Mouse (Mus musculus) activated CD4-positive, CD25-positive, alpha-beta regulatory T cell, adult 4 months (primary cell): ENCODE results near the gene Olfr692. TPM values are rescaled to one million over a fixed set of nuclear protein-coding genes. Genes with fewer than 3 reads are reported as not detected.
"Not testable (repeated sequence)": the region's sequence is repeated elsewhere in the genome, so short reads cannot be mapped to it uniquely, and the experiment has no call there.

ENCODE experiments used
- ATAC-seq: one replicate; pipeline ENCODE4 v1.8.0; 2017
- polyA plus RNA-seq, 2 experiments: library from polyadenylated mRNA; unstranded; fragments of 100-300 nt; shearing (Covaris generic); gene quantifications; one replicate each; pipeline ENCODE4 v1.2.1; 2017

Olfr692 gene
- polyA plus RNA-seq: not detected

GRCm38 (mm10) chr7:105367930-105368329, at the start of gene Olfr692:
TSS of gene Olfr692 (plus strand) at chr7:105368230.
- ATAC-seq: no peak

GRCm38 (mm10) chr7:105325302-105325701, 42.7 kb upstream of the Olfr692 start:
- no peak for ATAC-seq

GRCm38 (mm10) chr7:105334004-105334403, 34.0 kb upstream of the Olfr692 start, which contains the start of gene Olfr690:
TSS of gene Olfr690 (minus strand) at chr7:105334104.
- no peak for ATAC-seq

- no peak for ATAC-seq
These were observed 25.9 kb upstream of the Olfr692 start, which contains the start of gene Olfr691 for GRCm38 (mm10) chr7:105342170-105342569. TSS of gene Olfr691 (minus strand) at chr7:105342270.

- no peak for ATAC-seq
These were observed 25.3 kb upstream of the Olfr692 start for GRCm38 (mm10) chr7:105342752-105343151.

- ATAC-seq: not testable (repeated sequence)
These were observed 12.0 kb upstream of the Olfr692 start for GRCm38 (mm10) chr7:105356064-105356463.

- not testable (repeated sequence) for ATAC-seq
These were observed 11.5 kb upstream of the Olfr692 start for GRCm38 (mm10) chr7:105356487-105356886.

- ATAC-seq: no peak
These were observed 6.3 kb upstream of the Olfr692 start for GRCm38 (mm10) chr7:105361713-105362112.

GRCm38 (mm10) chr7:105367268-105367667, 762 bp upstream of the Olfr692 start:
- ATAC-seq: no peak

GRCm38 (mm10) chr7:105368521-105368920, 491 bp downstream of the Olfr692 start:
- no peak for ATAC-seq

GRCm38 (mm10) chr7:105372912-105373311, 4.9 kb downstream of the Olfr692 start:
- peak; percentile 36 for ATAC-seq

- no peak for ATAC-seq
These were observed 5.5 kb downstream of the Olfr692 start for GRCm38 (mm10) chr7:105373509-105373908.

GRCm38 (mm10) chr7:105373976-105374375, 5.9 kb downstream of the Olfr692 start:
- ATAC-seq: no peak

GRCm38 (mm10) chr7:105374866-105375265, 6.8 kb downstream of the Olfr692 start, which contains the start of gene Gm5901:
TSS of gene Gm5901 (plus strand) at chr7:105375038.
- ATAC-seq: no peak

GRCm38 (mm10) chr7:105380329-105380728, 12.3 kb downstream of the Olfr692 start:
- no peak for ATAC-seq

- ATAC-seq: no peak
These were observed 19.7 kb downstream of the Olfr692 start for GRCm38 (mm10) chr7:105387696-105388095.

- ATAC-seq: no peak
These were observed 22.2 kb downstream of the Olfr692 start for GRCm38 (mm10) chr7:105390236-105390635.

GRCm38 (mm10) chr7:105394606-105395005, 26.6 kb downstream of the Olfr692 start:
- ATAC-seq: no peak

GRCm38 (mm10) chr7:105395131-105395820, 27.2 kb downstream of the Olfr692 start:
- no peak for ATAC-seq

GRCm38 (mm10) chr7:105396126-105396525, 28.1 kb downstream of the Olfr692 start:
- ATAC-seq: no peak

GRCm38 (mm10) chr7:105399058-105399934, 31.3 kb downstream of the Olfr692 start:
- peak; percentile 7 for ATAC-seq

GRCm38 (mm10) chr7:105399935-105400624, 32.0 kb downstream of the Olfr692 start, which contains the start of gene Fam160a2:
TSS of gene Fam160a2 (minus strand) at chr7:105400054.
- ATAC-seq: peak; percentile 92

GRCm38 (mm10) chr7:105404268-105404667, 36.2 kb downstream of the Olfr692 start, which contains the start of gene Cnga4:
TSS of gene Cnga4 (plus strand) at chr7:105404568.
- ATAC-seq: no peak
